Mouse (Mus musculus) liver, embryonic 14.5 days (tissue): ENCODE measurements around the gene Prrx2. TPM values are rescaled to one million over a fixed set of nuclear protein-coding genes. Genes with fewer than 3 reads are reported as not detected.

ENCODE experiments used
- ATAC-seq: fragments of 200-750 bp; cut with Nextera tagmentation; 2 replicates; pipeline ENCODE4 v1.8.0; 2017; ENCODE audit warnings: moderate number of reproducible peaks, mild to moderate bottlenecking, moderate library complexity; ENCODE audit not compliant: insufficient read depth
- DNase-seq, 3 experiments: peaks; one replicate each; pipeline ENCODE4 v3.0.0-alpha.2; 2012 to 2013; ENCODE audit warnings: low read depth in 3 of 3, low spot score in 3 of 3
- H3K27ac ChIP-seq: fragments of 300-500 bp; sonication (generic); 2 replicates; pipeline ENCODE4 v1.5.1; 2014; ENCODE audit warnings: moderate library complexity, mild to moderate bottlenecking, control low read depth, inconsistent platforms
- H3K27me3 ChIP-seq: fragments of 300-500 bp; sonication (generic); 2 replicates; pipeline ENCODE4 v1.6.1; 2014; ENCODE audit warnings: mild to moderate bottlenecking, low read length, moderate library complexity; ENCODE audit not compliant: control insufficient read depth, insufficient read depth
- H3K36me3 ChIP-seq: fragments of 300-500 bp; sonication (generic); replicated peaks from 2 replicates; pipeline ENCODE4 v1.6.1; 2014; ENCODE audit warnings: low read depth; ENCODE audit not compliant: control insufficient read depth, insufficient read depth
- H3K4me1 ChIP-seq, 2 experiments: fragments of 200-500 bp in 1 of 2; fragments of 300-500 bp in 1 of 2; sonication (generic) in 1 of 2; replicated peaks; 2 replicates each; pipeline ENCODE4 v1.6.1; 2012 to 2014; ENCODE audit warnings: antibody characterized with exemption in 1 of 2, inconsistent platforms in 1 of 2, low read length in 1 of 2; ENCODE audit not compliant: control insufficient read depth in 2 of 2, insufficient read depth in 2 of 2
- H3K4me2 ChIP-seq: fragments of 300-500 bp; sonication (generic); 2 replicates; pipeline ENCODE4 v1.6.1; 2014; ENCODE audit warnings: low read depth, mild to moderate bottlenecking, control low read depth, moderate library complexity
- H3K4me3 ChIP-seq, 2 experiments: fragments of 200-500 bp in 1 of 2; fragments of 300-500 bp in 1 of 2; sonication (generic) in 1 of 2; 2 replicates each; pipeline ENCODE4 v1.5.1; 2012 to 2014; ENCODE audit warnings: low read depth in 2 of 2, low read length in 2 of 2, mild to moderate bottlenecking in 2 of 2, control low read depth in 1 of 2, inconsistent platforms in 1 of 2, moderate library complexity in 1 of 2; ENCODE audit not compliant: insufficient read depth in 1 of 2
- H3K9ac ChIP-seq: fragments of 300-500 bp; sonication (generic); replicated peaks from 2 replicates; pipeline ENCODE4 v1.6.1; 2014; ENCODE audit warnings: mild to moderate bottlenecking, control low read depth, moderate library complexity
- H3K9me3 ChIP-seq: fragments of 300-500 bp; sonication (generic); 2 replicates; pipeline ENCODE4 v1.6.1; 2016; ENCODE audit warnings: low read length, mixed read lengths; ENCODE audit not compliant: control insufficient read depth
- CTCF ChIP-seq: IDR thresholded peaks from 2 replicates; pipeline ENCODE4 v1.5.1; 2016; ENCODE audit warnings: antibody characterized with exemption, low read depth, control low read depth
- EP300 ChIP-seq: IDR thresholded peaks from 2 replicates; pipeline ENCODE4 v1.6.1; 2016; ENCODE audit warnings: antibody characterized with exemption, low read depth
- WGBS: fragments of 180-500 bp; shearing (Covaris S2); extraction: QIAGEN DNeasy Blood & Tissue Kit; methylation state at CpG from one replicate; pipeline ENCODE4 v1.1.7; 2014; ENCODE audit not compliant: insufficient replicate concordance; 5-methylcytosine and 5-hydroxymethylcytosine counted together
- polyA plus RNA-seq, 2 experiments: library from polyadenylated mRNA; depleted of rRNA in 1 of 2; stranded (reverse) in 1 of 2; unstranded in 1 of 2; fragments of >200 nt; fragmentation: Nextera tagmentation in 1 of 2; extraction: Ambion mirVana in 1 of 2; gene quantifications; 2 replicates each; pipeline versions ENCODE4 v1.2.1 to v1.2.3; 2012 to 2014

Gene Prrx2
- polyA plus RNA-seq, 2 experiments, result 0.49 TPM; not detected in 1

- Histone ChIP-seq H3K27me3 (peaks cover 43% of the 10 kb centered on the region), H3K4me3 (no peak overlapping the region), H3K4me1 (no peaks in the 10 kb centered on the region; a peak in 1 of 4 replicates), H3K36me3 (no peaks in the 10 kb centered on the region), H3K9ac (no peak overlapping the region), H3K27ac (no peak overlapping the region), H3K9me3 (no peaks in the 10 kb centered on the region), H3K4me2 (no peak overlapping the region)
- ATAC-seq (no peak), DNase-seq (no peak)
- 34% methylated on average over 10 of the region's 10 CpGs for WGBS
- TF ChIP-seq EP300 (no peak), CTCF (no peak)
Measured at GRCm38 (mm10) chr2:30842615-30843014, 7.8 kb downstream of the Prrx2 start.

DNA sequence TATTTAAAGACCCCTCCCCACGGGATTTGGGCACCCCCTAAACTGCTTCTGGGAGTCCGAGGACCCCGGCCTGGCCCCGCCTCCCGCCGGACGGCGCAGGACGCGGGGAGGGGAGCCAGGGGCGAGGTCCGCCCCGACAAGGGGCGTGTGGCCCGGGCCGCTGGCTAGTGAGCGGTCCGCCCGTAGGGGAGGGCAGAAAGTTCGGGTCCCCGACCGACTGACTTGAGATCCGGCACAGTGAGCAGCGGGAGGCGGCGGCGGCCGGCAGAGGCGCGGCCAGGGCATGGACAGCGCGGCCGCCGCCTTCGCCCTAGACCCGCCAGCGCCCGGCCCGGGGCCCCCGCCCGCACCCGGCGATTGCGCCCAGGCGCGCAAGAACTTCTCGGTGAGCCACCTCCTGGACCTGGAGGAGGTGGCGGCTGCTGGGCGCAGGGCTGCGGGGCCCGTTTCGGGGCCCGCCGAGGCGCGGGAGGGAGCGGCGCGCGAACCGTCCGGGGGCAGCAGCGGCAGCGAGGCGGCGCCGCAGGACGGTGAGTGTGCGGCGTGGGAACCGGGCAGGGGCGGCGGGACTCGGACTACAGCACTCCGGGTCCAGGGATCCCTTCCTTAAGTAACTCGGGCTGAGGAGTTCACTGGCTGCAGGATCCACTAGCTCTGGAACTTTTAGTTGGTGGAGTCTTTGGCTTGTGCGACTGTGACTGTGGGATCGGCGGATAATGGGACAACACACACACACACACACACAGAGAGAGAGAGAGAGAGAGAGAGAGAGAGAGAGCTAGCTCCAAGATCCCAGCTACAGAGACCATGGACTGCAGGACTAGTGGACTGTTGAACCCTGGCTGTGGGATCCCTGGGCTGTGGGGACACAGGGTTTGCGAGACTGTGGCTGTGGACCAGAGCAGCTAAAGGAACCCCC, 10.6 kb downstream of the Prrx2 start:
- Histone ChIP-seq H3K4me2 (peak overlapping the region; percentile 51), H3K27me3 (peaks cover 43% of the 10 kb centered on the region), H3K4me1 (no peaks in the 10 kb centered on the region; a peak in 1 of 4 replicates), H3K9me3 (no peaks in the 10 kb centered on the region), H3K4me3 (peak overlapping the region; percentile 21 to 30), H3K27ac (no peak overlapping the region), H3K36me3 (no peaks in the 10 kb centered on the region), H3K9ac (no peak overlapping the region)
- ATAC-seq (no peak), DNase-seq (no peak)
- no peak for TF ChIP-seq CTCF
- no peak for TF ChIP-seq EP300
- 2% methylated on average over 80 of the region's 80 CpGs for WGBS

GRCm38 (mm10) chr2:30846236-30846635, 11.5 kb downstream of the Prrx2 start:
- TF ChIP-seq CTCF (no peak), EP300 (no peak)
- no peak for ATAC-seq
- Histone ChIP-seq H3K27me3 (peaks cover 43% of the 10 kb centered on the region), H3K4me2 (no peak overlapping the region), H3K4me1 (no peaks in the 10 kb centered on the region; a peak in 1 of 4 replicates), H3K36me3 (no peaks in the 10 kb centered on the region), H3K9ac (no peak overlapping the region), H3K27ac (no peak overlapping the region), H3K9me3 (no peaks in the 10 kb centered on the region), H3K4me3 (no peak overlapping the region)
- 75% methylated on average over 8 of the region's 8 CpGs for WGBS
- DNase-seq, result no peak

- no peaks in the 10 kb centered on the region for H3K36me3 ChIP-seq
- H3K4me2 ChIP-seq, result no peak overlapping the region
- H3K4me3 ChIP-seq, result no peak overlapping the region
- H3K9ac ChIP-seq, result no peak overlapping the region
- no peak for TF ChIP-seq CTCF
- no peak for TF ChIP-seq EP300
- peaks cover 39% of the 10 kb centered on the region for H3K27me3 ChIP-seq
- no peaks in the 10 kb centered on the region; a peak in 1 of 4 replicates for H3K4me1 ChIP-seq
- WGBS, result 36% methylated on average over 6 of the region's 6 CpGs
- no peak for DNase-seq
- no peak overlapping the region for H3K27ac ChIP-seq
- no peaks in the 10 kb centered on the region for H3K9me3 ChIP-seq
- no peak for ATAC-seq
Measured at GRCm38 (mm10) chr2:30846723-30847122, 12.0 kb downstream of the Prrx2 start.

- H3K4me3 ChIP-seq, result no peak overlapping the region
- H3K4me1 ChIP-seq, result no peaks in the 10 kb centered on the region; a peak in 1 of 4 replicates
- no peak for TF ChIP-seq CTCF
- TF ChIP-seq EP300, result no peak
- no peak overlapping the region for H3K9ac ChIP-seq
- no peaks in the 10 kb centered on the region for H3K9me3 ChIP-seq
- WGBS, result 54% methylated on average over 8 of the region's 8 CpGs
- H3K36me3 ChIP-seq, result no peaks in the 10 kb centered on the region
- peaks cover 30% of the 10 kb centered on the region for H3K27me3 ChIP-seq
- DNase-seq (no peak), ATAC-seq (no peak)
- no peak overlapping the region for H3K4me2 ChIP-seq
- no peak overlapping the region for H3K27ac ChIP-seq
Measured at GRCm38 (mm10) chr2:30848184-30848583, 13.4 kb downstream of the Prrx2 start.
